ENCODE assay signal across 8 mouse cellular contexts in the genomic region with DNA sequence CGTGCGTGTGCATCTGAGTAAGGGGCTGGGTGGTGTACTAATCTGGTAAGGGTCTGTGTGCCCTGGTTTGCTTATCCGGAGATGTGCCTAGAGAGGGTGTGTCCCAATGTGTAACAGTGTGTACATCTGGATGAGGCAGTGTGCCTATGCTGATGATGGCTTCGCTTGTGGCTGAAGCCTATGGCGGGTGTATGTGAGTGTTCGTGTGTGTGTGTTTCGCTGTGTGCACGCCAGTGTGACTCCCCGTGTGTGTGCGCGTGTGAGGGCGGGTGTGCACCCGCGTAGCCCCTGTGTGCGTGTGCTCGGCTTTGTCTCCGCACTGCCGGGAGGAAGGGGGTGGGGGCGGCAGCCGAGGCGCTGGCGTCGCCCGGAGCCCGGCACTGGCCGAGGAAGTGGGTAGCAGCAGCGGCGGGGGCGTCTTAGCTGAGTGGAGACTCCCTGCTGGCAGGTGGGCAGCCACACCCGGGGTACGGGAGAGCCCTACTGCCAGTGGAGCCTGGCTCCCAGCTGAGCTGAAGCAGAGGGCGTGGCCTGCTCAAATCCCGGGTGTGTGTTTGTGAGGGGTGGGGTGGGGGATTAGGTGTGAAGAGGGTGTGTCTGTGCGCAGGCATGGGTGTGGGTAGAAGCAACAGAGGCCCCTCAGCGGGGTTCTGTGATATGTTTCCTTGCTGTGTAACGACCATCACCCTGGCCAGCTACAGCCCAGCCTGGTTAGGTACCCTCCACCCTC. TPM values are rescaled to one million over a fixed set of nuclear protein-coding genes. Genes with fewer than 3 reads are reported as not detected.
DNase-seq lines count a peak whose midpoint lies in the region; ATAC-seq lines count a peak whose summit lies in the region.

No protein-coding gene starts in this region.

- peak overlapping the region; percentile 66 for H3K9ac ChIP-seq in heart, embryonic 15.5 days

- H3K4me2 ChIP-seq in heart, embryonic 15.5 days = peak overlapping the region; percentile 96

- ATAC-seq in heart, embryonic 15.5 days (replicated peaks; ENCODE audit: insufficient number of reproducible peaks, insufficient read depth, low FRiP score, low read depth) = peak; percentile 53

- no peak overlapping the region for H3K27ac ChIP-seq in heart, embryonic 15.5 days

- peaks cover 52% of the 10 kb centered on the region for H3K27me3 ChIP-seq in heart, embryonic 15.5 days

- H3K4me1 ChIP-seq in heart, embryonic 15.5 days (replicated peaks) = peaks cover 24% of the 10 kb centered on the region

- WGBS in heart, embryonic 15.5 days = under 1% methylated on average over 36 of the region's 36 CpGs

- peak; percentile 36 for DNase-seq in ovary, postnatal 36 days (ENCODE audit: low spot score)
- no peak for DNase-seq in ovary, postnatal 10 days (ENCODE audit: low spot score)
- peak; percentile 65 to 73 for DNase-seq in cerebellum, postnatal 10 days
- peak; percentile 47 to 60 for DNase-seq in layer of hippocampus, adult 18-20 months (ENCODE audit: low spot score in 2 of 2)
- peak; percentile 30 for DNase-seq in lung, postnatal 14 days
- DNase-seq in retina, postnatal 1 day = peak; percentile 66
- no peak for DNase-seq in gastrocnemius, postnatal 36 days

- H3K36me3 ChIP-seq in heart, embryonic 15.5 days = no peaks in the 10 kb centered on the region

- intact Hi-C loops in gastrocnemius, postnatal 36 days (cut with DNase I) = loop anchor here (5.0 kb wide), 1 partner anchor 76 kb away; no protein-coding TSS in a partner anchor

- no peaks in the 10 kb centered on the region for H3K9me3 ChIP-seq in heart, embryonic 15.5 days (replicated peaks)

- H3K4me3 ChIP-seq in heart, embryonic 15.5 days = peak overlapping the region; percentile 60

RNA-seq across cellular contexts. Expression of gene Epb41l1, which starts 0.8 kb away (rescaled TPM):
- polyA plus RNA-seq in heart, embryonic 15.5 days (2015; fragmentation: Nextera tagmentation; extraction: Ambion mirVana) = 1.00 and 1.5 TPM in 2 replicates
- 100 to 1,000 TPM; 338 to 343 TPM for total RNA-seq in layer of hippocampus, adult 18-20 months (2021)
- total RNA-seq in gastrocnemius, postnatal 36 days (2021) = 1 to 10 TPM; 4.3 to 4.9 TPM

Comparison
In these comparisons a context has a peak if more than half of its experiments do, and no peak if none do; other contexts are left out.
1. DNase-seq: peak in ovary, postnatal 36 days (single experiment), cerebellum, postnatal 10 days (2 of 2), layer of hippocampus, adult 18-20 months (2 of 2), lung, postnatal 14 days (single experiment) and retina, postnatal 1 day (single experiment); none in ovary, postnatal 10 days (single experiment) and gastrocnemius, postnatal 36 days (0 of 2).
2. RNA of gene Epb41l1, which starts 0.8 kb away (total RNA-seq): 338 to 343 TPM in layer of hippocampus, adult 18-20 months; 4.3 to 4.9 TPM in gastrocnemius, postnatal 36 days; every median in the first group is over 10 times any median in the second.